Mouse (Mus musculus) CH12.LX (cell line): ENCODE data around the gene Akt3. TPM values are rescaled to one million over a fixed set of nuclear protein-coding genes. Genes with fewer than 3 reads are reported as not detected.

Source experiments
- DNase-seq: peaks from one replicate; pipeline ENCODE4 v3.0.0-alpha.2; 2013; ENCODE audit errors: extremely low read depth
- H3K27ac ChIP-seq: 2 replicates; pipeline ENCODE4 v1.5.1; 2012; ENCODE audit warnings: low read depth, mild to moderate bottlenecking, control low read depth, moderate library complexity; ENCODE audit not compliant: insufficient read depth
- H3K27me3 ChIP-seq: replicated peaks from 2 replicates; pipeline ENCODE3; 2012; ENCODE audit warnings: inconsistent platforms
- H3K36me3 ChIP-seq, 2 experiments: replicated peaks in 1 of 2; 2 replicates each; pipeline versions ENCODE3 to v1.6.1; 2012; ENCODE audit warnings: inconsistent platforms in 1 of 2, low read length in 1 of 2, mild to moderate bottlenecking in 1 of 2, mixed read lengths in 1 of 2, moderate library complexity in 1 of 2; ENCODE audit not compliant: control insufficient read depth in 1 of 2, insufficient read depth in 1 of 2
- H3K4me1 ChIP-seq, 2 experiments: 2 replicates each; pipeline ENCODE4 v1.6.1; 2012; ENCODE audit warnings: inconsistent platforms in 1 of 2, moderate library complexity in 1 of 2; ENCODE audit not compliant: insufficient read depth in 2 of 2, control insufficient read depth in 1 of 2
- H3K4me2 ChIP-seq: 2 replicates; pipeline ENCODE4 v1.6.1; 2012; ENCODE audit warnings: low read depth, mild to moderate bottlenecking, control low read depth; ENCODE audit not compliant: poor library complexity, insufficient read depth, severe bottlenecking
- H3K4me3 ChIP-seq, 3 experiments: fragments of 150-350 bp in 1 of 3; sonication (generic) in 1 of 3; replicated peaks in 1 of 3; 2 replicates each; pipeline versions ENCODE3 to v1.5.1; 2011 to 2012; ENCODE audit warnings: low read depth in 2 of 3, low read length in 2 of 3, mild to moderate bottlenecking in 2 of 3, moderate library complexity in 2 of 3, control low read depth in 1 of 3, improper control_type of control experiment in 1 of 3, inconsistent platforms in 1 of 3, mixed read lengths in 1 of 3; ENCODE audit not compliant: poor library complexity in 1 of 3
- H3K79me2 ChIP-seq: replicated peaks from 2 replicates; pipeline ENCODE4 v1.6.1; 2012; ENCODE audit warnings: mild to moderate bottlenecking, moderate library complexity; ENCODE audit not compliant: control insufficient read depth, poor library complexity, insufficient read depth, severe bottlenecking; ENCODE audit errors: extremely low read depth
- H3K9ac ChIP-seq: 2 replicates; pipeline ENCODE4 v1.6.1; 2012; ENCODE audit warnings: low read depth, mild to moderate bottlenecking, control low read depth, moderate library complexity; ENCODE audit not compliant: insufficient read depth
- H3K9me3 ChIP-seq: replicated peaks from 2 replicates; pipeline ENCODE3; 2012; ENCODE audit warnings: low read length, inconsistent platforms, mixed read lengths
- CHD2 ChIP-seq: IDR thresholded peaks from 2 replicates; pipeline ENCODE4 v1.6.1; 2011; ENCODE audit warnings: low read length, improper control_type of control experiment
- CTCF ChIP-seq, 2 experiments: IDR thresholded peaks in 1 of 2; conservative IDR thresholded peaks in 1 of 2; 2 replicates each; pipeline ENCODE4 v1.5.1; 2011 to 2012; ENCODE audit warnings: low read depth in 2 of 2, low read length in 2 of 2, improper control_type of control experiment in 1 of 2, inconsistent platforms in 1 of 2, mild to moderate bottlenecking in 1 of 2, moderate library complexity in 1 of 2
- ETS1 ChIP-seq: conservative IDR thresholded peaks from 2 replicates; pipeline ENCODE4 v1.6.1; 2012; ENCODE audit warnings: low read depth, mild to moderate bottlenecking, inconsistent platforms, low read length, improper control_type of control experiment, moderate library complexity
- IRF4 ChIP-seq: IDR thresholded peaks from 2 replicates; pipeline ENCODE4 v1.6.1; 2014; ENCODE audit warnings: low read depth, mild to moderate bottlenecking, inconsistent platforms, low read length, improper control_type of control experiment
- JUN ChIP-seq: IDR thresholded peaks from 2 replicates; pipeline ENCODE4 v1.6.1; 2011; ENCODE audit warnings: low read depth, mild to moderate bottlenecking, low read length, improper control_type of control experiment, moderate library complexity; ENCODE audit not compliant: insufficient read depth
- JUND ChIP-seq: conservative IDR thresholded peaks from 2 replicates; pipeline ENCODE4 v1.6.1; 2011; ENCODE audit warnings: low read depth, low read length, improper control_type of control experiment
- MAFK ChIP-seq: IDR thresholded peaks from 2 replicates; pipeline ENCODE4 v1.6.1; 2011; ENCODE audit warnings: low read length, improper control_type of control experiment; ENCODE audit not compliant: insufficient replicate concordance
- MXI1 ChIP-seq: IDR thresholded peaks from 2 replicates; pipeline ENCODE4 v1.6.1; 2011; ENCODE audit warnings: mild to moderate bottlenecking, low read depth, low read length, improper control_type of control experiment
- MYC ChIP-seq: IDR thresholded peaks from 2 replicates; pipeline ENCODE4 v1.6.1; 2011; ENCODE audit warnings: low read depth, mild to moderate bottlenecking, improper control_type of control experiment, low read length
- NELFE ChIP-seq: IDR thresholded peaks from 2 replicates; pipeline ENCODE4 v1.6.1; 2011; ENCODE audit warnings: low read depth, low read length, improper control_type of control experiment
- POLR2A ChIP-seq: IDR thresholded peaks from 2 replicates; pipeline ENCODE4 v1.6.1; 2011; ENCODE audit warnings: low read depth, mild to moderate bottlenecking, improper control_type of control experiment, low read length
- POLR2AphosphoS2 ChIP-seq: IDR thresholded peaks from 2 replicates; pipeline ENCODE4 v1.6.1; 2011; ENCODE audit warnings: low read depth, low read length, improper control_type of control experiment
- TBP ChIP-seq: conservative IDR thresholded peaks from 2 replicates; pipeline ENCODE4 v1.6.1; 2011; ENCODE audit warnings: low read depth, low read length, improper control_type of control experiment
- TCF12 ChIP-seq: IDR thresholded peaks from 2 replicates; pipeline ENCODE4 v1.6.1; 2014; ENCODE audit warnings: low read depth, mild to moderate bottlenecking, inconsistent platforms, low read length, improper control_type of control experiment
- UBTF ChIP-seq: IDR thresholded peaks from 2 replicates; pipeline ENCODE4 v1.6.1; 2012; ENCODE audit warnings: low read depth, mild to moderate bottlenecking, inconsistent platforms, low read length, improper control_type of control experiment, moderate library complexity
- USF1 ChIP-seq: IDR thresholded peaks from 2 replicates; pipeline ENCODE4 v1.6.1; 2014; ENCODE audit warnings: low read depth, mild to moderate bottlenecking, inconsistent platforms, low read length, improper control_type of control experiment
- USF2 ChIP-seq: conservative IDR thresholded peaks from 2 replicates; pipeline ENCODE4 v1.6.1; 2011; ENCODE audit warnings: low read depth, low read length, improper control_type of control experiment
- ZMIZ1 ChIP-seq: IDR thresholded peaks from 2 replicates; pipeline ENCODE4 v1.6.1; 2012; ENCODE audit warnings: low read depth, mild to moderate bottlenecking, inconsistent platforms, low read length, improper control_type of control experiment
- ZNF384 ChIP-seq: IDR thresholded peaks from 2 replicates; pipeline ENCODE4 v1.6.1; 2012; ENCODE audit warnings: low read depth, low read length, improper control_type of control experiment, inconsistent platforms
- dilution Hi-C: fragments of 300-500 bp; cut with MboI; formaldehyde crosslinking; loops from 2 replicates; pipeline ENCODE4 v1.14.3; 2020; ENCODE audit warnings: low sequenced_read_pairs; ENCODE audit not compliant: extremely low pct_unique_long_range_greater_than_20kb, extremely low pct_ligation_motif_present
- in situ Hi-C: fragments of 300-500 bp; cut with MboI; formaldehyde crosslinking; loops from 3 replicates; pipeline ENCODE4 v1.14.3; 2019; ENCODE audit warnings: low sequenced_read_pairs, low pct_ligation_motif_present, low pct_unique_long_range_greater_than_20kb, mixed read lengths
- polyA plus RNA-seq: library from polyadenylated mRNA; unstranded; fragments of >175 nt; gene quantifications from 2 replicates; pipeline ENCODE4 v1.2.1, GENCODE M21; 2012; ENCODE audit warnings: low read depth; ENCODE audit not compliant: insufficient read length
- total RNA-seq, 2 experiments: library from RNA; depleted of rRNA; stranded (reverse); fragments of 300-350 nt in 1 of 2; fragments of >200 nt in 1 of 2; gene quantifications; 2 replicates each; pipeline ENCODE4 v1.2.3; 2012 to 2014

Gene Akt3
- total and polyA plus RNA-seq, 3 experiments: 0.34 to 1.3 (median 0.82) TPM

DNA sequence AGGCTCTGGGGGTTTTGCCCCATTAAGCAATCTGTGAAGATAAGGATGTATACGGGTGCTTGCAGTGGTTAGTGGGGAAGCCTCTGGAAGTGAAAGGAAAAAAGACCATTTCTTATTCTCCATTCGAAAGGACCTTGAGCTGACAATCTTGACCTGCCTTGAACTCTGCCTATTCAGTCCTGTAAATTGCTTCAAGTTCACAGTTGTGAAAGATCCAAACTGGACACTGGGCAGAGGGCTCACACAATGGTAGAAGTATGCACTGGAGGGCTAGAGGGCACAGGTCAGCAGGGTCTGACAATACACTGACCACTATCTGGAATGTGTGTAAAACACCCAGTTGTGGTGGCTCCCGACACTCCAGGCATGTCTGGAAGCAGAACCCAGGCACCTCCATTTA is 245.2 kb downstream of the Akt3 start:
- H3K4me1 ChIP-seq: peaks cover 13 to 48% of the 10 kb centered on the region in 2 experiments
- no peaks in the 10 kb centered on the region for H3K79me2 ChIP-seq
- H3K9me3 ChIP-seq: no peaks in the 10 kb centered on the region
- H3K27ac ChIP-seq: no peak overlapping the region
- H3K4me2 ChIP-seq: no peak overlapping the region
- peaks cover 3 to 20% of the 10 kb centered on the region in 2 experiments for H3K36me3 ChIP-seq
- H3K27me3 ChIP-seq: no peaks in the 10 kb centered on the region
- in situ Hi-C loops: loop anchor here (25.0 kb wide), 1 partner anchor 300 kb away; no protein-coding TSS in a partner anchor
- TF ChIP-seq CTCF (conservative IDR thresholded peaks at IDR 0.05 in 1 of 2, IDR thresholded peaks at IDR 0.05 in 1 of 2; ENCODE audit: low read depth in 2 of 2, low read length in 2 of 2) (no peak), MYC (no peak), IRF4 (no peak), ZNF384 (no peak), POLR2AphosphoS2 (no peak), NELFE (no peak), ZMIZ1 (no peak), MXI1 (no peak), TCF12 (no peak), TBP (no peak), USF1 (no peak), POLR2A (no peak), USF2 (no peak), CHD2 (no peak), JUN (no peak), MAFK (no peak), JUND (no peak), ETS1 (no peak)
- dilution Hi-C loops: no loop called here
- DNase-seq: no peak
- no peak overlapping the region for H3K4me3 ChIP-seq
- no peak overlapping the region for H3K9ac ChIP-seq

GRCm38 (mm10) chr1:177011688-177012087 is 246.3 kb downstream of the Akt3 start:
- Histone ChIP-seq H3K27me3 (no peaks in the 10 kb centered on the region), H3K4me1 (peaks cover 13 to 37% of the 10 kb centered on the region in 2 experiments), H3K9ac (no peak overlapping the region), H3K4me3 (no peak overlapping the region), H3K4me2 (no peak overlapping the region), H3K9me3 (no peaks in the 10 kb centered on the region), H3K27ac (no peak overlapping the region), H3K36me3 (peaks cover 3 to 18% of the 10 kb centered on the region in 2 experiments), H3K79me2 (no peaks in the 10 kb centered on the region)
- in situ Hi-C loops: loop anchor here (25.0 kb wide), 1 partner anchor 299 kb away; no protein-coding TSS in a partner anchor
- DNase-seq: no peak
- TF ChIP-seq POLR2AphosphoS2 (no peak), UBTF (no peak)
- dilution Hi-C loops: no loop called here
